Mouse (Mus musculus): Measurements from ENCODE around the gene Atg3.

- no peak for TF ChIP-seq CTCF (IDR thresholded peaks at IDR 0.05)
- TF ChIP-seq POLR2A (IDR thresholded peaks at IDR 0.05; ENCODE audit: insufficient read depth, low read depth, low read length), result no peak
- TF ChIP-seq EP300 (IDR thresholded peaks at IDR 0.05; ENCODE audit: insufficient read depth, low read depth, low read length), result no peak
Observed at GRCm38 (mm10) chr16:45120844-45121425, 37.6 kb upstream of the Atg3 start.

Measured in heart, adult 2 months (tissue).